Mouse (Mus musculus) E14TG2a.4 (cell line): ENCODE results near the gene Cmtm3.

Experiments used
- CTCF ChIP-seq: conservative IDR thresholded peaks from 2 replicates; pipeline ENCODE4 v1.5.1; 2014; ENCODE audit warnings: low read length
- POU5F1 ChIP-seq: IDR thresholded peaks from 2 replicates; pipeline ENCODE4 v1.6.1; 2014; ENCODE audit warnings: low read length, borderline replicate concordance

DNA sequence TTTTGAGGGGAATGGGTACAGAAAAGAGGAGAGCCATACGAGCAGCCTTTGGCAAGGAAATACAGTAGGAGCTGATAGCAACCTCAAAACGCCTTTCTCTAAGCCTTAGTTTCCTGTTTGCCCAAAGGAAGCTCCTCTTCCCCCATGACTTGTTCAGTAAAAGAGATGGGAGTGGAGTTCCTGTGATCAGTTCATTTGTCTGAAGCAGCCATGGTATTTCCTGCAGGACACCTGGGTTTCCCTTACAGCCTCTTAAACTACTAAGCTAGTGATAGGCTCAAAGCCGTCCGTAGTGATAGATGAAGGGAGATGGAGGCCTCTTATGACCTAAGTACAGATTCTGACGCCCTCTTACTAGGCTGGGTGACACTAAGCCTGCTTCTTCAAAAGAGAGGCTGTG lies 3.2 kb downstream of the Cmtm3 start:
- TF ChIP-seq CTCF (no peak), POU5F1 (no peak)
